Mouse (Mus musculus) layer of hippocampus, adult 9-11 months (tissue): ENCODE results near the gene Ephb3.

Experiments
- DNase-seq: peaks from one replicate; pipeline ENCODE4 v3.0.0; 2022

The Ephb3 gene

GRCm38 (mm10) chr16:21208001-21208565, 3.5 kb downstream of the Ephb3 start:
- DNase-seq, result no peak

DNA sequence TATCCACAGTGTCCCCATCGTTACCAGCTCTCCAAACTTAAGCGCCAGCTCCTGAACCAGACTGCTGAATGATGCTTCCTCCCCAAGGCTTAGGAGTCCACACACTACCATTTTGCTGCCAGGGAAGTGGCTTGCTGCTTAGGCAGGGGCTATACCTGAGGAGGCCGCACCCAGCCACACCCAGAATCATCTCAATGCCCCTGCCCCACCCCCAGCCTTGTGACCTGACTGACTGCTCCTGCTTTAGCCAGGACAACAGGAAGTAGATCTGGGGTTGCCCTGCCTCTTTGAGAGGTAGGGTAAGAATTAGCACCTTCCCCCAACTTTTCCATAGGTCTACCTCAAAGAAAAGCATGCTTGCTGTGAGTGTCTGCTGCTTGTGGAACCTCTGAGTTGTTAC, 4.7 kb downstream of the Ephb3 start:
- DNase-seq, result no peak

GRCm38 (mm10) chr16:21210204-21210603, 5.6 kb downstream of the Ephb3 start:
- DNase-seq, result no peak

GRCm38 (mm10) chr16:21210667-21211338, 6.2 kb downstream of the Ephb3 start:
- DNase-seq, result peak; percentile 92

GRCm38 (mm10) chr16:21211501-21211900, 6.9 kb downstream of the Ephb3 start:
- DNase-seq, result no peak

DNA sequence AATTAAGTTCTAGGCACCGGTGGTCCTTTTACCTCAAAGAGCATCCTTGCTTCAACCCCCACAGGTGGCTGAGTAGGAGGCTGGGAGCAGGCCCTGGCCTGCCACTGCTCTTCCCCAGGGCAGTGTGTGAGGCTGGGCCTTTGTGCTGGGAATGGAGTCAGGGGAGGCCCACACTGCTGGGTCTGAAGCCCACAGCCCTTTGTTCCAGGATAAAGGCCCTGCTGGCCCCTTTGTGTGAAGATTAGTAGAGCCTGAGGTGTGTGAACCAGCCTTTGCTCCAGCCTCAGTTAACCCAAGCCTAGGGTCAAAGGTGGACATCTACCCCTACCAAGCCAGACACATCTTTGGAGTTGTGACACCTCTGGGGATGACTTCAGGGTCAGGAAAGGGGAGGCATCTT, 7.8 kb downstream of the Ephb3 start:
- DNase-seq, result no peak

- DNase-seq, result no peak
Observed at GRCm38 (mm10) chr16:21213939-21214338, 9.4 kb downstream of the Ephb3 start.

GRCm38 (mm10) chr16:21214803-21215202, 10.2 kb downstream of the Ephb3 start:
- DNase-seq, result no peak

DNA sequence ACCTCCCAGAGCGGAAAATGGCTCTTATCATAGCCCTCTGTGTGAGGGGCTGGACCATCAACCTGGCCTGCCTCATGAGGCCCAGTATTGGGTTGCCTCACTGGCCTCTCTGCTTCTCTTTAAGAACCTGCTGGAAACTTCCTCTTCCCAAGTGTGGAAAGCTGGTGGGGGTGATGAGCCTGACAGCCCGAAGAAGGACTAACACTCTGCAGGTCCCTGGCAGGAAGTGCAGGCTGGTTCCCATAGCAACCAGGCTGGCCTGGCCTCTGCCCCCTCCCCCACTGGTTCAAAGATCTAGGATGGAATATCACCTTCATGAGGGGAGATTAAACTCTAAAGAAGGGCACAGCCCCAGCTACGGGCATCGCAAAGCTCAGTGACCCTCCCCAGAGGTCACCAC, 11.5 kb downstream of the Ephb3 start:
- no peak for DNase-seq

DNA sequence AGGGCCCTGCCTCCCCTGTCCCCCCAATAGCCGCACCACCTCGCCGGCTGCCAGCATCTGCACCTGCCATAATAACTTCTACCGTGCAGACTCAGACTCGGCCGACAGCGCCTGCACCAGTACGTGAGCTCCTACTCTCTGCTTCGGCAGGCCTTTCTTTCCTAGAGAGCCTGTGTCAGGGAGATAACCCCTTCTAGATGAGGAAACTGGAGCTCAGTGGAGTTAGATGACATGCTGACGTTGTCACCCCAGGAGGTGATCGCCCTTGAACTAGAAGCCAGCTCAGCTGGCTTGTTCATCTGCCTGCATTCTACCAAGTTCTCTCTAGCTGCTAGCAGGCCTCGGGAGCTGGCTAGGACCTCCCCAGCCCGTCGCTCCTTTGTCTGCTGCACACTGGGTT, 12.7 kb downstream of the Ephb3 start:
- DNase-seq, result no peak

GRCm38 (mm10) chr16:21219656-21220055, 15.1 kb downstream of the Ephb3 start:
- DNase-seq, result no peak

GRCm38 (mm10) chr16:21223038-21223437, 18.5 kb downstream of the Ephb3 start:
- no peak for DNase-seq

DNA sequence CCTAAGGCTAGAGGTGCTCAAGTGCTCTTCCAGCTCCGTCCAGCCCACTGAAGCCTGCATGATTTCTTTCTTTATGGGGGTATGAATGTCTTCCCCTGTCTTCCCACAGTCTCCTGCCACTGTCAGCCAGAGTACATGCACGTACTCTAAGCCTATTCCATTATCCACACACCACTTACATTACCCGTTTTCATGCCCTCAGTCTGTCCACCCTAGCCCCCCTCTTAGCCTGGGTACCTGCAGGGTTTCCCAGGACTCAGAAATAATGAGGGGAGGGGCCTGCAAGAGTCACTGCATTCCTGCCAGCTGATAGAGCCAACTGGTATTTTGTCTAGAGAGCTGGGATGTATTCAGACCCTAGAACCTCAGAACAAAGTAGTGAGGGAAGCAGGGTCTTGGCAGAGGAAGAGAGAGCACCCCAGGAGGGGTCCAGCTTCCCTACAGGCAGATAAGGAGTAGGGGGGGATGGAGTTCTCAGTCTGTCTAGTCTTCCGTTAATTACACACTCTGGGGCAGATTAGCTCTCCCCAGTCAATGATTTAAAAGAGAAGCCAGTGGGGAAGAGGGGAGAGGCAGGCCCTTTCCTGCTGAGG, 20.2 kb downstream of the Ephb3 start:
- DNase-seq, result no peak

DNA sequence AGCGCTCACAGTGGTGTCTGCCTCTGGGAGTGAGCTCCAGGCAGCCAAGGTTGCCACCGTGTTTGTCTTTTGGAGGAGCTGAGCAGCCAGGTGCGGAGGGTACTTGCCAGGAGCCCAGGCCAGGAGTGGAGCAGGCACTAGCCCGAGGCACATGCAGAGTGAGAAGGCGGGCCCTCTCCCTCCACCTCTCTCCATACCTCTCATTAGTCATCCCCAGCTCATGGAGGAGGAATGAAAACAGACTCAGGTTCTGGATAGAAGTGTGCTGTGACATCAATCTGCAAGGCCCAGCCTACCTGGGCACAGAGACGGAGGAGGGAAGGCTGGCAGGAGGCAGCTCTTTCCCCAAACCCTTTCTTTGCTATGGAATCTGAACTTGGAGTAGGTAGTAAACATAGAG, 22.1 kb downstream of the Ephb3 start:
- DNase-seq, result no peak

GRCm38 (mm10) chr16:21235135-21235534, 30.6 kb downstream of the Ephb3 start:
- no peak for DNase-seq

- peak; percentile 40 for DNase-seq
Observed at GRCm38 (mm10) chr16:21238722-21239121, 34.2 kb downstream of the Ephb3 start.

GRCm38 (mm10) chr16:21240547-21240946, 36.0 kb downstream of the Ephb3 start:
- no peak for DNase-seq

DNA sequence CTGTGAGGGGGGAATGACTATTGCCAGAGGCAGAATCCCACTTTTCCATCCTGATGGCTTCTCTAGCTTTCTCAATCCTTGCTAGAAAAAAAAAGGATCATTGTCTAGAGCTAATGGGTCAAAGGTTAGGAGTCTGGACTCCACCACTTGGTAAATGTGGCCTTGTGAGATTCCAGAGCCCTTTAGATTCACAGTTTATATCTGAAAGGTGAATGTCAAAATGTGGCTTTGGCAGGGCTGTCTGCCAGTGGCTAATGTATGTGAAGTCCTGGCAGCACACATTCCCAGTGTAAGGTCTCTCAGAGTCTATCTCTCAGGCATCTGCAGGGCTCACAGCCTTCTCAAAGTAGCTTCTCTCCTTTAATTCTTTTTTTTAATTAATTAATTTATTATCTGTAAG, 36.5 kb downstream of the Ephb3 start:
- no peak for DNase-seq

GRCm38 (mm10) chr16:21242946-21243345, 38.4 kb downstream of the Ephb3 start:
- no peak for DNase-seq

GRCm38 (mm10) chr16:21244803-21245202, 40.2 kb downstream of the Ephb3 start:
- DNase-seq, result no peak

- no peak for DNase-seq
Observed at GRCm38 (mm10) chr16:21245387-21245786, 40.8 kb downstream of the Ephb3 start.

- DNase-seq, result peak; percentile 84
Observed at GRCm38 (mm10) chr16:21245931-21246390, 41.4 kb downstream of the Ephb3 start.

- no peak for DNase-seq
Observed at GRCm38 (mm10) chr16:21246391-21247036, 42.0 kb downstream of the Ephb3 start.

DNA sequence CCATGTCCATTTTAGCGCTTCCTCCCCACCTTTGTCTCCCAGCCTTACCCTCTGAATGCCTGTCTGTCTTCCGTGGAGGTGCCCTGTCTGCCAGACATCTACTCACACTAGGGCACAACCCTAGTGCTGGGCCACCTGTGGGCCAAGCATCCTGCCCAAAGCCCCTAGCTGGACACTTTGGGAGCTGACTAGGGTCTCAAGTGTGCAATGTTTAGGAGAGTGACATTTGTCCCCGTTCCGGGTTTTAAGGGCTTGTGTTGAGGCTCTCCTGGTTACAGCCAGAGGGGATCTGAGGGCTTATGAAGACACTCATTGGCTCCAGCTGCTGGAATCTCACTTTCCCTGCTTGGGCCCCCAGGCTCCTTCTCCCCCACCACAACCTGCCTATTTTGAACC, 42.5 kb downstream of the Ephb3 start:
- DNase-seq, result no peak
